Mouse (Mus musculus) heart, adult 2 months (tissue): ENCODE results near the gene Cntrob. TPM values are rescaled to one million over a fixed set of nuclear protein-coding genes. Genes with fewer than 3 reads are reported as not detected.
"Not testable (repeated sequence)": the region's sequence is repeated elsewhere in the genome, so short reads cannot be mapped to it uniquely, and the experiment has no call there.

Experiments
- DNase-seq, 2 experiments: peaks; one replicate each; pipeline ENCODE4 v3.0.0; 2021
- H3K27ac ChIP-seq: fragments of 200-600 bp; 2 replicates; pipeline ENCODE4 v1.8.1; 2022
- H3K27me3 ChIP-seq: fragments of 200-500 bp; 2 replicates; pipeline ENCODE4 v1.6.1; 2012; ENCODE audit warnings: mild to moderate bottlenecking, low read length, inconsistent platforms, mixed read lengths; ENCODE audit not compliant: control insufficient read depth, insufficient read depth
- H3K36me3 ChIP-seq: fragments of 200-500 bp; 2 replicates; pipeline ENCODE4 v1.6.1; 2012; ENCODE audit warnings: low read length, inconsistent platforms; ENCODE audit not compliant: control insufficient read depth, insufficient read depth
- H3K4me1 ChIP-seq: fragments of 200-500 bp; 2 replicates; pipeline ENCODE4 v1.6.1; 2011; ENCODE audit warnings: low read length; ENCODE audit not compliant: control insufficient read depth, insufficient read depth
- H3K4me3 ChIP-seq: fragments of 200-600 bp; 2 replicates; pipeline ENCODE4 v1.8.1; 2022
- H3K79me2 ChIP-seq: fragments of 200-500 bp; replicated peaks from 2 replicates; pipeline ENCODE4 v1.6.1; 2012; ENCODE audit warnings: mild to moderate bottlenecking, inconsistent platforms, low read length, moderate library complexity, mixed read lengths; ENCODE audit not compliant: control insufficient read depth, insufficient read depth
- H3K9ac ChIP-seq: fragments of 200-500 bp; 2 replicates; pipeline ENCODE4 v1.6.1; 2012; ENCODE audit warnings: low read depth, mild to moderate bottlenecking, control low read depth, inconsistent platforms, low read length, mixed read lengths
- CTCF ChIP-seq: fragments of 200-600 bp; IDR thresholded peaks from 2 replicates; pipeline ENCODE4 v1.8.1; 2022; ENCODE audit warnings: antibody characterized with exemption, mild to moderate bottlenecking, moderate library complexity
- EP300 ChIP-seq: fragments of 200-500 bp; IDR thresholded peaks from 2 replicates; pipeline ENCODE4 v1.6.1; 2011; ENCODE audit warnings: low read depth, low read length, control low read depth; ENCODE audit not compliant: insufficient read depth
- POLR2A ChIP-seq: fragments of 200-500 bp; IDR thresholded peaks from 2 replicates; pipeline ENCODE4 v1.6.1; 2011; ENCODE audit warnings: mild to moderate bottlenecking, low read depth, low read length, control low read depth; ENCODE audit not compliant: insufficient read depth
- WGBS: fragments of 180-500 bp; shearing (Covaris S2); methylation state at CpG from one replicate; pipeline ENCODE4 v1.1.7; 2018; 5-methylcytosine and 5-hydroxymethylcytosine counted together
- intact Hi-C: fragments of 180-260 bp; cut with DNase I; formaldehyde crosslinking; loops from one replicate; pipeline ENCODE4 v1.15.1; 2025
- polyA plus RNA-seq: library from polyadenylated mRNA; depleted of rRNA; stranded (reverse); fragments of >200 nt; gene quantifications from 2 replicates; pipeline ENCODE4 v1.2.3, GENCODE M21; 2012
- total RNA-seq, 2 experiments: library from RNA; stranded (reverse); gene quantifications; 2 replicates each; pipeline ENCODE4 v1.2.3; 2021

The Cntrob gene
- total and polyA plus RNA-seq, 3 experiments, result 2.3 to 3.0 (median 2.5) TPM

DNA sequence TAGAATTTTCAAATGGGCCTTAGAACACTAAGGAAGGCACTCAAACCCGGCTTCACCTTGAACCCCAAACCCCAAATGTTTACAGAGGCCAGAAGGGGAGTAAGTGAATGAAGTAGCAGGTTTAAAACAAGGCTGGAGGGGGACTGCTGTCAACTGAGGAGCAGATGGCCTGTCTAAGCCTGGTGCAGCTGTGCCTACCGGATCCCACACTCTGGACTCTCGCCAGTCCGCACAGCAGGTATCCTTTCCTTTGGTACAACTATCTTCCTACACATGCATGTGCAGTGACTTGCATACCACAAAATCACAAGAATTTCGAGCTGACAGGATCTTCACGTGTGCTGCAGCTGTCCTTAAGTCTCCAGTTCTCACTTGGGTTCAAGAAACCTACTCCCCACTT, 1.6 kb downstream of the Cntrob start:
- WGBS, result 83% methylated on average over 6 of the region's 6 CpGs
- peaks cover 1% of the 10 kb centered on the region; the same call in 1 of the 2 replicates for H3K27me3 ChIP-seq
- TF ChIP-seq CTCF (no peak), POLR2A (no peak), EP300 (no peak)
- H3K27ac ChIP-seq, result no peak overlapping the region
- peaks cover 10% of the 10 kb centered on the region for H3K4me1 ChIP-seq
- no peak overlapping the region for H3K4me3 ChIP-seq
- intact Hi-C loops, result loop anchor here (2.0 to 10.0 kb wide), 4 partner anchors 19 to 257 kb away; partner anchors contain the start of gene Rnf227
- no peak for DNase-seq
- H3K36me3 ChIP-seq, result no peaks in the 10 kb centered on the region
- no peak overlapping the region for H3K9ac ChIP-seq
- H3K79me2 ChIP-seq, result no peaks in the 10 kb centered on the region

DNA sequence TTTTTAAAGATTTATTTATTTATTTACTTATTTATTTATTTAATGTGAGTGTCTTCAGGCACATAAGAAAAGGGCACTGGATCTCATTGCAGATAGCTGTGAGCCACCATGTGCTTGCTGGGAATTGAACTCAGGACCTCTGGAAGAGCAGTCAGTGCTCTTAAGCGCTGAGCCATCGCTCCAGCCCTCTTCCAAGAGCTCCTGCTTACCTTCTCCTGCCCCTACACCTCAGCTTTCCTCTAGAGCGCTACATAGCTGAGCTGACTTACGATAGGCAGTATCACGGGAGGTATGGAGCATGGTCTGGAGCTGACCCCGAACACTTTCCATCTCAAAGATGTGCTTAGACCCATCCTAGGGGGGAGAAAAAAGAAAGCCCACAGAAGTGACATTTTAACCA, 2.0 kb downstream of the Cntrob start:
- DNase-seq, result no peak
- intact Hi-C loops, result loop anchor here (5.0 to 10.0 kb wide), 3 partner anchors 49 to 257 kb away; no protein-coding TSS in a partner anchor

DNA sequence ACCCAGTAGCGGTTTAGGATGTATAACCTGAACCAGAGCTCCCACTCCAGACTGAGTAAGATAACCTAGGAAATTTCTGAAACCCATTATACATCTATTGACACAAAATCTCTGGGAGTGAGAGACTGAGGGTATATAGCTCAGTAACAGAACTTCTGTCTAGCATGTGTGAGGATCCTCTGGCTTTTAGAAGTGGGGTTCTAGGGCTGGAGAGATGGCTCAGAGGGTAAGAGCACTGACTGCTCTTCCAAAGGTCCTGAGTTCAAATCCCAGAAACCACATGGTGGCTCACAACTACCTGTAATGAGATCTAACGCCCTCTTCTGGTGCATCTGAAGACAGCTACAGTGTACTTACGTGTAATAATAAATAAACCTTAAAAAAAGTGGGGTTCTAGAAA, 5.6 kb downstream of the Cntrob start:
- H3K36me3 ChIP-seq, H3K4me3 ChIP-seq, H3K27ac ChIP-seq, H3K4me1 ChIP-seq, DNase-seq, H3K27me3 ChIP-seq, H3K79me2 ChIP-seq, H3K9ac ChIP-seq, intact Hi-C loops: not testable (repeated sequence)
- WGBS, result 89% methylated on average over 3 of the region's 3 CpGs

More for the DNA sequence above, 2.0 kb downstream of the Cntrob start:
- H3K4me1 ChIP-seq, result peaks cover 10% of the 10 kb centered on the region
- no peak overlapping the region for H3K9ac ChIP-seq
- no peak for TF ChIP-seq POLR2A
- TF ChIP-seq EP300, result no peak
- no peak for TF ChIP-seq CTCF
- H3K4me3 ChIP-seq, result no peak overlapping the region
- H3K36me3 ChIP-seq, result no peaks in the 10 kb centered on the region
- WGBS, result 96% methylated on average over 6 of the region's 6 CpGs
- no peaks in the 10 kb centered on the region for H3K79me2 ChIP-seq
- peaks cover under 1% of the 10 kb centered on the region; the same call in 1 of the 2 replicates for H3K27me3 ChIP-seq
- H3K27ac ChIP-seq, result no peak overlapping the region

DNA sequence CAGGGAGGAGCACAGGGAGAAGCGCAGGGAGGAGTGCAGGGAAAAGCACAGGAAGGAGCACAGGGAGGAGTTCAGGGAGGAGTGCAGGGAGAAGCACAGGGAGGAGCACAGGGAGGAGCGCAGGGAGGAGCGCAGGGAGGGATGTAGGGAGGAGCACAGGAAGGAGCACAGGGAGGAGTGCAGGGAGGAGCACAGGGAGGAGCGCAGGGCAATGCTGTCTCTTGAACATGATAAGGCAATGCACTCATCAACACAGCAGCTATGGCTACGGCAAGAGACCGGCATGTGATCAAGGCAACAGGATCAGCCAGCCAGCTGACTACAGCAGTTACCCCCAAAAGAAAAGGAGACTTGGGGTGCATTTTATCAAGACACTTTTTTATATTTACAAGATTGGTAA, 7.2 kb downstream of the Cntrob start:
- 93% methylated on average over 6 of the region's 6 CpGs for WGBS
- Histone ChIP-seq H3K27me3 (no peaks in the 10 kb centered on the region), H3K9ac (no peak overlapping the region), H3K36me3 (no peaks in the 10 kb centered on the region), H3K4me3 (no peak overlapping the region), H3K79me2 (no peaks in the 10 kb centered on the region), H3K4me1 (no peaks in the 10 kb centered on the region), H3K27ac (no peak overlapping the region)
- no peak for DNase-seq
- no peak for TF ChIP-seq EP300
- TF ChIP-seq POLR2A, result no peak
- no peak for TF ChIP-seq CTCF
- intact Hi-C loops, result no loop called here

DNA sequence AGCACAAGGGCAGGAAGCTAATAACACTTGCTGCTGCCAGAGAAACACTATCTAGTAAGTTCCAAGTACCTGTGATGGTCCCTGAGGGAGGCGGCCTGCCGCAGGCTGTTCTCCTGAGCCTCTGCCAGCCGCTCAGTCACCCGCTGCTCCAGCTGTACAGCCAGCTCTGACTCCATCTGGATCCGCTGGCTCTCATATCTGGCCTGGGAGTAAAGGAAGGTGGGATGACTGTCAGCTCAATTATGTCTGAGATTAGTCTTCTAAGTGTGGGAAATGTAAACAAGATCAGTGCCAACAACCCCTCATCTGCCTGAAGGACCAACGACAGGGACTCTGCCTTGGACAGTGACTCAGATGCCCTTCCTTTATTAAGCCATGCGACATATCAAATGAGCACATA, 12.3 kb downstream of the Cntrob start:
- TF ChIP-seq POLR2A (no peak), EP300 (no peak), CTCF (no peak)
- Histone ChIP-seq H3K79me2 (no peaks in the 10 kb centered on the region), H3K4me3 (no peak overlapping the region), H3K27ac (no peak overlapping the region), H3K4me1 (peaks cover 2% of the 10 kb centered on the region; the same call in 1 of the 2 replicates), H3K9ac (no peak overlapping the region), H3K27me3 (no peaks in the 10 kb centered on the region), H3K36me3 (no peaks in the 10 kb centered on the region)
- WGBS, result 45% methylated on average over 7 of the region's 7 CpGs
- peak in 1 of 2 experiments; percentile 41 for DNase-seq
- intact Hi-C loops, result no loop called here

DNA sequence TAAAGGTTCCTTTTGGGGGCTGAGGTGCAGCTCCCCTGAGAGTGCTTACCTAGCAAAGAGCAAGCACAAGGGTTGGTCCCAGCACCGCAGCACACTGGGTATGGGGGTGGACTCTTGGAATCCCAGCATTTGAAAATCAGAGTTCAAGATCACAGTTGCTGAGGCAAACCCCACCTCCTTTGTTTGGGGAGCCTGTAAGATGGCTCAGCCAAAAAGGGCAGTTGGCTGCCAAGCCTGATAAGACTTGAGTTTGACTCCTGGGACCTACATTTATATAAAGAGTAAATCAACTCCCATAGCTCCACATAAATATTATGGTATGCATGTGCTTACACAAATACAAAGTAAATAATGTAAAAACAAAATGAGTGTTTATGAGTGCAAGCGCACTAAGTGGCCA, 17.5 kb downstream of the Cntrob start:
- WGBS, result 87% methylated on average over 2 of the region's 2 CpGs
- Histone ChIP-seq H3K36me3 (no peaks in the 10 kb centered on the region), H3K4me3 (no peak overlapping the region), H3K27me3 (no peaks in the 10 kb centered on the region), H3K4me1 (peaks cover 2% of the 10 kb centered on the region; the same call in 1 of the 2 replicates), H3K9ac (no peak overlapping the region), H3K79me2 (no peaks in the 10 kb centered on the region), H3K27ac (no peak overlapping the region)
- no peak for DNase-seq
- intact Hi-C loops, result no loop called here
- no peak for TF ChIP-seq EP300
- no peak for TF ChIP-seq CTCF
- no peak for TF ChIP-seq POLR2A

DNA sequence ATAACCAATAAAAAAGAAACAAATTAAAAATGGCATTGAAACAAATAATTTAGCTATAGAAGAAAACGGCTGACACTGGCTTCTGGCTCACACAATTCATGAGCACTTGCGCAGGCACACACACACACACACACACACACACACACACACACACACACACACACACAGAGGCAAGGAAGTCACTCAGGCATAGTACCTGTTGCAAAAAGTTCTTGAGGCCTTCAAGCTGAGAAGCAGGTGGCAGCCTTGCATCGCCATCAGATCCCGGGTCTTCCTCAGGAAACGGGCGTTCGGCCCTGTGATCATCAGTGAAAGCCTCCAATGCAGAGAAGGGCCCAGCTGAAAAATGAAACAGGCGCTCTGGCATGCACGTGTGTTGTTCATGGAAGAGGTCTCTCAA, 18.3 kb downstream of the Cntrob start:
- Histone ChIP-seq H3K4me3 (no peak overlapping the region), H3K79me2 (no peaks in the 10 kb centered on the region), H3K36me3 (no peaks in the 10 kb centered on the region), H3K27ac (no peak overlapping the region), H3K4me1 (no peaks in the 10 kb centered on the region), H3K27me3 (no peaks in the 10 kb centered on the region), H3K9ac (no peak overlapping the region)
- intact Hi-C loops, result no loop called here
- WGBS, result 89% methylated on average over 9 of the region's 9 CpGs
- no peak for DNase-seq
- TF ChIP-seq POLR2A (no peak), EP300 (no peak), CTCF (no peak)
